Mouse (Mus musculus): Measurements from ENCODE around the gene Cdc42se1. TPM values are rescaled to one million over a fixed set of nuclear protein-coding genes. Genes with fewer than 3 reads are reported as not detected.

The Cdc42se1 gene
- polyA plus RNA-seq, 1 experiment from 2014 or later = 59.4 TPM

DNA sequence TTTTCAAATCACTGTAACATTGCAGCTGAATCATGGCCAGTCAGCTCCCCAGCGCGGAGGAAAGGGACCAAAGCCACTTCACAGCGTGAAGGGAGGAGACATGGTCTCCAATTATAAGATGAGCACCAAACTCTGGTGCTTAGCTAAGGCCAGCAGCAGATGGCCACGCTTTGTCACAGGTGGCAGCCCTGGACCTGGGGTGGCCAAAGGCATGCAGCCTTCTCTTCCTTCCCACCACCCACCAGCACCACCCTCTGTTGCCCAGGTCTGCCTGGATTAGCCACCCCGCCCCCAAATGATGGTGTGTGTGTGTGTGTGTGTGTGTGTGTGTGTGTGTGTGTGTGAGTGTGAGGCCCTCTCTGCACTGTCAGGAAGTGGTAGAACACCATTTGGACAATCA, 44.9 kb downstream of the Cdc42se1 start:
- Histone ChIP-seq H3K4me2 (replicated peaks; ENCODE audit: low read depth) (no peak overlapping the region), H3K27ac (ENCODE audit: low read depth, low read length) (no peak overlapping the region), H3K36me3 (ENCODE audit: control insufficient read depth, insufficient read depth) (peaks cover 4% of the 10 kb centered on the region; the same call in 1 of the 2 replicates), H3K4me3 (ENCODE audit: low read depth, low read length) (no peak overlapping the region), H3K27me3 (replicated peaks; ENCODE audit: control insufficient read depth, insufficient read depth, low read length) (no peaks in the 10 kb centered on the region), H3K9me3 (ENCODE audit: control insufficient read depth) (no peaks in the 10 kb centered on the region), H3K4me1 (replicated peaks; ENCODE audit: control insufficient read depth, insufficient read depth, low read length) (no peaks in the 10 kb centered on the region), H3K9ac (ENCODE audit: low read depth, low read length) (no peak overlapping the region)
- no peak for TF ChIP-seq CTCF (IDR thresholded peaks at IDR 0.05; ENCODE audit: low read depth)
- 89% methylated on average over 5 of the region's 5 CpGs for WGBS
- ATAC-seq = no peak

DNA sequence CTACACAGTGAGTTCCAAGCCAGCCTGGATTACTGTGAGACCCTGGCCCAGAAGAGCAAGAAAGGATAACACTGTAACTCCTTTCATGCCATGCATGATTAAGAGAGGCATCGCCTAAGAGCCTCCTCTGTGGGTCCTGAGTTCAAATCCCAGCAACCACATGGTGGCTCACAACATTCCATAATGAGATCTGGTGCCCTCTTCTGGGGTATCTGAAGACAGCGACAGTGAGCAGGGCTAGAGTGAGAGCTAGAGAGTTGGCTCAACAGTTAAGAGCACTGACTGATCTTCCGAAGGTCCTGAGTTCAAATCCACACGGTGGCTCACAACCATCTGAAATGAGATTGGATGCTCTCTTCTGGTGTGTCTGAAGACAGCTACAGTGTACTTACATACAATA, 45.9 kb downstream of the Cdc42se1 start:
- Histone ChIP-seq H3K9ac (ENCODE audit: low read depth, low read length) (no peak overlapping the region), H3K4me3 (ENCODE audit: low read depth, low read length) (no peak overlapping the region), H3K27me3 (replicated peaks; ENCODE audit: control insufficient read depth, insufficient read depth, low read length) (no peaks in the 10 kb centered on the region), H3K4me1 (replicated peaks; ENCODE audit: control insufficient read depth, insufficient read depth, low read length) (no peaks in the 10 kb centered on the region), H3K36me3 (ENCODE audit: control insufficient read depth, insufficient read depth) (peaks cover 4% of the 10 kb centered on the region; the same call in 1 of the 2 replicates), H3K4me2 (replicated peaks; ENCODE audit: low read depth) (no peak overlapping the region), H3K27ac (ENCODE audit: low read depth, low read length) (no peak overlapping the region), H3K9me3 (ENCODE audit: control insufficient read depth) (no peaks in the 10 kb centered on the region)
- ATAC-seq = no peak
- peak; percentile 39 for TF ChIP-seq CTCF (IDR thresholded peaks at IDR 0.05; ENCODE audit: low read depth)
- WGBS = 96% methylated on average over 4 of the region's 4 CpGs

DNA sequence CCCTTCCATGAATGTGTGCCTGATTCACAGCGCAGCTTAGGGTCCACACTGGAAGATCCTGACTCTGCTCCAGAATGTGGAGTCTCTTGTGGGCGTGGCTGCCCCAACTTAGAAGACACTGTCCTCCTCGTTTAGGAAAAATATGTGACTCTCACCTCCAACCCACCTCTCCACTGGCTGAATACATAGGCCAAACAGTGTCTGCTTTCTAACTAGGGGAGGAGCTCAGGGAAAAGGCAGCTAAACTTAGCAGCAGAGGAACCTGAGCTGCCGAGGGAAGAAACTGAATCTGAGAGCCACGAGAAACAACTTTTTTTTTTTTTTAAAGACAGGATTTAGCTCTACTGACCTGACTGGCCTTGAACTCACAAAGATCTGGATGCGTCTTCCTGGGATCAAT, 46.6 kb downstream of the Cdc42se1 start:
- Histone ChIP-seq H3K4me1 (replicated peaks; ENCODE audit: control insufficient read depth, insufficient read depth, low read length) (no peaks in the 10 kb centered on the region), H3K9me3 (ENCODE audit: control insufficient read depth) (no peaks in the 10 kb centered on the region), H3K9ac (ENCODE audit: low read depth, low read length) (no peak overlapping the region), H3K27ac (ENCODE audit: low read depth, low read length) (no peak overlapping the region), H3K36me3 (ENCODE audit: control insufficient read depth, insufficient read depth) (no peaks in the 10 kb centered on the region), H3K4me2 (replicated peaks; ENCODE audit: low read depth) (no peak overlapping the region), H3K4me3 (ENCODE audit: low read depth, low read length) (no peak overlapping the region), H3K27me3 (replicated peaks; ENCODE audit: control insufficient read depth, insufficient read depth, low read length) (no peaks in the 10 kb centered on the region)
- TF ChIP-seq CTCF (IDR thresholded peaks at IDR 0.05; ENCODE audit: low read depth) = no peak
- WGBS = 75% methylated on average over 6 of the region's 6 CpGs
- no peak for ATAC-seq

DNA sequence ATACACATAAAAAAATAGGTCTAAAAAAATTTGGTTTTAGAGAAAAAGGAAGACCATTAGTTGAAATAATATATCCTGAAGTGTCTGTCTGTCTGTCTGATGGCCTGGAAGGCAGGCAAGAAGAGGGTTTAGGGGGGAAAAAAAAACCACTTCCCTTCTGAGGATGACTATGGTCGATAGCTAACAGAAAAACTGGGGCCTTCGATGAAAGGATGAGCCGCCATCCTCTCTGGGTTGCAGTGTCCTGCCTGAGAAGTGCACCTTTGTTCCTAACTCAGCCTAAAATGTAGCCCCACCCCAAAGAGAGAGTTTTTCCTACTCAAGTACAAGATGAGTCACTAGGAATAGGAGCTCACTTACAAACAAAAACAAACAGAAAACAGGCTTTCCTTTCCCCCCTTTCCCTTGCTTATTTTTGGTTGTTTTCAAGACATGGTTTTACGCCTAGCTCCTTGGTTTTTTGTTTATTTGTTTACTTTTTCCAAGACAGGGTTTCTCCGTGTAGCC, 47.9 kb downstream of the Cdc42se1 start:
- Histone ChIP-seq H3K9me3 (ENCODE audit: control insufficient read depth) (no peaks in the 10 kb centered on the region), H3K36me3 (ENCODE audit: control insufficient read depth, insufficient read depth) (no peaks in the 10 kb centered on the region), H3K27ac (ENCODE audit: low read depth, low read length) (no peak overlapping the region; the same call in 1 of the 2 replicates), H3K4me3 (ENCODE audit: low read depth, low read length) (no peak overlapping the region), H3K9ac (ENCODE audit: low read depth, low read length) (no peak overlapping the region), H3K4me1 (replicated peaks; ENCODE audit: control insufficient read depth, insufficient read depth, low read length) (no peaks in the 10 kb centered on the region), H3K4me2 (replicated peaks; ENCODE audit: low read depth) (no peak overlapping the region), H3K27me3 (replicated peaks; ENCODE audit: control insufficient read depth, insufficient read depth, low read length) (no peaks in the 10 kb centered on the region)
- no peak for ATAC-seq
- no peak for TF ChIP-seq CTCF (IDR thresholded peaks at IDR 0.05; ENCODE audit: low read depth)
- WGBS = 75% methylated on average over 5 of the region's 5 CpGs

DNA sequence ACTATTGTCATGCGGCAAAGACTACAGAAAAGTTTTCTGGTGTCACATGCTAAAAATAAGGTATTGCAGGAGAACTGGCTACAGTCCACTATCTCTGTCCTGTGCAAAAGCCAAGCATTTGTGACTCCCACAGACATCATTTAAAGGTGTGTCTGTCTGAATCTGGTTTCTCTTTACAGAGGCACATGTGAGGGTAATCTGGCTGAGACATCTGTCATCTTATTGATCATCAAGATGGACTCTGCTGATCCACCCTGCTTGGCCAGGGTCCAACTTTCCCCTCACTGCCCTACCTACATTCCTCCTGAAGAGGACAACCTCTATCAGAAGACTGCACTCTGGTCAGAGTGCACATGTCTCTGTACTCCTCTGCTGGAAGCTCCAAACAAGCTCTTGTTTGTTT, 48.6 kb downstream of the Cdc42se1 start:
- H3K36me3 ChIP-seq (ENCODE audit: control insufficient read depth, insufficient read depth) = no peaks in the 10 kb centered on the region
- peak overlapping the region; percentile 11; the same call in 1 of the 2 replicates for H3K27ac ChIP-seq (ENCODE audit: low read depth, low read length)
- peak; percentile 17; the same call in 1 of the 2 replicates for TF ChIP-seq CTCF (IDR thresholded peaks at IDR 0.05; ENCODE audit: low read depth)
- WGBS = 61% methylated on average over 1 of the region's 1 CpGs
- H3K9ac ChIP-seq (ENCODE audit: low read depth, low read length) = no peak overlapping the region
- no peaks in the 10 kb centered on the region for H3K27me3 ChIP-seq (replicated peaks; ENCODE audit: control insufficient read depth, insufficient read depth, low read length)
- H3K4me2 ChIP-seq (replicated peaks; ENCODE audit: low read depth) = no peak overlapping the region
- H3K4me3 ChIP-seq (ENCODE audit: low read depth, low read length) = no peak overlapping the region
- no peak for ATAC-seq
- H3K4me1 ChIP-seq (replicated peaks; ENCODE audit: control insufficient read depth, insufficient read depth, low read length) = no peaks in the 10 kb centered on the region
- no peaks in the 10 kb centered on the region for H3K9me3 ChIP-seq (ENCODE audit: control insufficient read depth)

DNA sequence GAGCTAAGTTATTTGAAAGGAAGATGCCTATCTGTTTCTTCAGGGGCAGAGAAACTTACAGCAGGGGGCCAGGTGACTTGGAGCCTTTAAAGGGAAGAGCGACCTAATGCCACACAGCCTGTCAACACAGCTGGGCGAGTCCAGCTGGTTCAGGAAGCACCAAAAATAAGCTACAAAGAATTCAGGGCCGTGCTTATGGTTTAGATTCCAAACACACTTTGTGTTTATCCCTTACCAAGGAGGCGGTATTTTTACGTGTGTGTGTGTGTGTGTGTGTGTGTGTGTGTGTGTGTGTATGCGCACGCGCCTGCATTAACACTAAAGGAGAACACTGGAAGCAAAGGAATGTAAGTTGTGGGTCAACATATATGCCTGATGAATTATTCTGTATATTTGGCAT, 52.2 kb downstream of the Cdc42se1 start:
- Histone ChIP-seq H3K27me3 (replicated peaks; ENCODE audit: control insufficient read depth, insufficient read depth, low read length) (no peaks in the 10 kb centered on the region), H3K9ac (ENCODE audit: low read depth, low read length) (peak overlapping the region; percentile 72), H3K27ac (ENCODE audit: low read depth, low read length) (peak overlapping the region; percentile 46; the same call in 1 of the 2 replicates), H3K36me3 (ENCODE audit: control insufficient read depth, insufficient read depth) (no peaks in the 10 kb centered on the region), H3K4me3 (ENCODE audit: low read depth, low read length) (peak overlapping the region; percentile 61), H3K4me1 (replicated peaks; ENCODE audit: control insufficient read depth, insufficient read depth, low read length) (peaks cover 11% of the 10 kb centered on the region), H3K4me2 (replicated peaks; ENCODE audit: low read depth) (peak overlapping the region; percentile 85), H3K9me3 (ENCODE audit: control insufficient read depth) (no peaks in the 10 kb centered on the region)
- WGBS = 6% methylated on average over 8 of the region's 8 CpGs
- TF ChIP-seq CTCF (IDR thresholded peaks at IDR 0.05; ENCODE audit: low read depth) = no peak
- no peak for ATAC-seq

Measured in intestine, postnatal 0 days (tissue).